Mouse (Mus musculus): ENCODE data around the gene Kank2. TPM values are rescaled to one million over a fixed set of nuclear protein-coding genes. Genes with fewer than 3 reads are reported as not detected.

The Kank2 gene
- polyA plus RNA-seq, 1 experiment = 1.7 TPM

- TF ChIP-seq CTCF (IDR thresholded peaks at IDR 0.05; ENCODE audit: control insufficient read depth, insufficient read depth, low read length) (no peak), POLR2A (IDR thresholded peaks at IDR 0.05; ENCODE audit: borderline replicate concordance, control insufficient read depth, low read depth, low read length) (no peak)
- Histone ChIP-seq H3K27ac (ENCODE audit: control insufficient read depth, insufficient read depth, low read depth, low read length, poor library complexity) (no peak overlapping the region), H3K4me1 (ENCODE audit: control insufficient read depth, insufficient read depth, low read length) (no peaks in the 10 kb centered on the region; the same call in 1 of the 2 replicates), H3K4me3 (replicated peaks; ENCODE audit: control insufficient read depth, low read depth, low read length) (no peak overlapping the region)
- 81% methylated on average over 11 of the region's 11 CpGs for WGBS
Measured at GRCm38 (mm10) chr9:21806976-21807375, 8.4 kb upstream of the Kank2 start.

- 8% methylated on average over 3 of the region's 3 CpGs for WGBS
- no peak overlapping the region for H3K27ac ChIP-seq (ENCODE audit: control insufficient read depth, insufficient read depth, low read depth, low read length, poor library complexity)
- TF ChIP-seq POLR2A (IDR thresholded peaks at IDR 0.05; ENCODE audit: borderline replicate concordance, control insufficient read depth, low read depth, low read length) (no peak), CTCF (IDR thresholded peaks at IDR 0.05; ENCODE audit: control insufficient read depth, insufficient read depth, low read length) (no peak)
- H3K4me3 ChIP-seq (replicated peaks; ENCODE audit: control insufficient read depth, low read depth, low read length) = no peak overlapping the region
- no peaks in the 10 kb centered on the region; the same call in 1 of the 2 replicates for H3K4me1 ChIP-seq (ENCODE audit: control insufficient read depth, insufficient read depth, low read length)
Measured at GRCm38 (mm10) chr9:21806363-21806762, 7.8 kb upstream of the Kank2 start.

GRCm38 (mm10) chr9:21803986-21804644, 5.6 kb upstream of the Kank2 start:
- H3K4me1 ChIP-seq (ENCODE audit: control insufficient read depth, insufficient read depth, low read length) = no peaks in the 10 kb centered on the region; the same call in 1 of the 2 replicates
- no peak for TF ChIP-seq POLR2A (IDR thresholded peaks at IDR 0.05; ENCODE audit: borderline replicate concordance, control insufficient read depth, low read depth, low read length)
- peak; percentile 92 for TF ChIP-seq CTCF (IDR thresholded peaks at IDR 0.05; ENCODE audit: control insufficient read depth, insufficient read depth, low read length)
- H3K27ac ChIP-seq (ENCODE audit: control insufficient read depth, insufficient read depth, low read depth, low read length, poor library complexity) = no peak overlapping the region
- WGBS = 35% methylated on average over 13 of the region's 13 CpGs
- no peak overlapping the region for H3K4me3 ChIP-seq (replicated peaks; ENCODE audit: control insufficient read depth, low read depth, low read length)

GRCm38 (mm10) chr9:21801591-21801990, 3.0 kb upstream of the Kank2 start:
- no peak for TF ChIP-seq POLR2A (IDR thresholded peaks at IDR 0.05; ENCODE audit: borderline replicate concordance, control insufficient read depth, low read depth, low read length)
- no peak for TF ChIP-seq CTCF (IDR thresholded peaks at IDR 0.05; ENCODE audit: control insufficient read depth, insufficient read depth, low read length)
- no peak overlapping the region for H3K27ac ChIP-seq (ENCODE audit: control insufficient read depth, insufficient read depth, low read depth, low read length, poor library complexity)
- 83% methylated on average over 7 of the region's 7 CpGs for WGBS
- H3K4me1 ChIP-seq (ENCODE audit: control insufficient read depth, insufficient read depth, low read length) = no peaks in the 10 kb centered on the region; the same call in 1 of the 2 replicates
- no peak overlapping the region for H3K4me3 ChIP-seq (replicated peaks; ENCODE audit: control insufficient read depth, low read depth, low read length)

GRCm38 (mm10) chr9:21801121-21801520, 2.6 kb upstream of the Kank2 start:
- peaks cover 2% of the 10 kb centered on the region for H3K4me1 ChIP-seq (ENCODE audit: control insufficient read depth, insufficient read depth, low read length)
- no peak for TF ChIP-seq CTCF (IDR thresholded peaks at IDR 0.05; ENCODE audit: control insufficient read depth, insufficient read depth, low read length)
- no peak for TF ChIP-seq POLR2A (IDR thresholded peaks at IDR 0.05; ENCODE audit: borderline replicate concordance, control insufficient read depth, low read depth, low read length)
- no peak overlapping the region for H3K4me3 ChIP-seq (replicated peaks; ENCODE audit: control insufficient read depth, low read depth, low read length)
- H3K27ac ChIP-seq (ENCODE audit: control insufficient read depth, insufficient read depth, low read depth, low read length, poor library complexity) = no peak overlapping the region
- WGBS = 82% methylated on average over 7 of the region's 7 CpGs

- H3K4me1 ChIP-seq (ENCODE audit: control insufficient read depth, insufficient read depth, low read length) = peaks cover 2% of the 10 kb centered on the region
- 71% methylated on average over 3 of the region's 3 CpGs for WGBS
- H3K4me3 ChIP-seq (replicated peaks; ENCODE audit: control insufficient read depth, low read depth, low read length) = no peak overlapping the region
- TF ChIP-seq POLR2A (IDR thresholded peaks at IDR 0.05; ENCODE audit: borderline replicate concordance, control insufficient read depth, low read depth, low read length) (no peak), CTCF (IDR thresholded peaks at IDR 0.05; ENCODE audit: control insufficient read depth, insufficient read depth, low read length) (no peak)
- no peak overlapping the region for H3K27ac ChIP-seq (ENCODE audit: control insufficient read depth, insufficient read depth, low read depth, low read length, poor library complexity)
Measured at GRCm38 (mm10) chr9:21799010-21799350, 436 bp upstream of the Kank2 start.

- 1% methylated on average over 23 of the region's 26 CpGs for WGBS
- TF ChIP-seq POLR2A (IDR thresholded peaks at IDR 0.05; ENCODE audit: borderline replicate concordance, control insufficient read depth, low read depth, low read length) = no peak
- TF ChIP-seq CTCF (IDR thresholded peaks at IDR 0.05; ENCODE audit: control insufficient read depth, insufficient read depth, low read length) = no peak
- Histone ChIP-seq H3K4me1 (ENCODE audit: control insufficient read depth, insufficient read depth, low read length) (peaks cover 2% of the 10 kb centered on the region), H3K4me3 (replicated peaks; ENCODE audit: control insufficient read depth, low read depth, low read length) (peak overlapping the region; percentile 73), H3K27ac (ENCODE audit: control insufficient read depth, insufficient read depth, low read depth, low read length, poor library complexity) (no peak overlapping the region)
Measured at GRCm38 (mm10) chr9:21797921-21798344, 611 bp downstream of the Kank2 start.

GRCm38 (mm10) chr9:21796919-21797318, 1.6 kb downstream of the Kank2 start:
- WGBS = 51% methylated on average over 3 of the region's 3 CpGs
- TF ChIP-seq POLR2A (IDR thresholded peaks at IDR 0.05; ENCODE audit: borderline replicate concordance, control insufficient read depth, low read depth, low read length) (no peak), CTCF (IDR thresholded peaks at IDR 0.05; ENCODE audit: control insufficient read depth, insufficient read depth, low read length) (no peak)
- no peak overlapping the region for H3K27ac ChIP-seq (ENCODE audit: control insufficient read depth, insufficient read depth, low read depth, low read length, poor library complexity)
- peaks cover 2% of the 10 kb centered on the region for H3K4me1 ChIP-seq (ENCODE audit: control insufficient read depth, insufficient read depth, low read length)
- no peak overlapping the region for H3K4me3 ChIP-seq (replicated peaks; ENCODE audit: control insufficient read depth, low read depth, low read length)
